Mouse (Mus musculus) kidney, embryonic 14.5 days (tissue): ENCODE data around the gene Lim2. TPM values are rescaled to one million over a fixed set of nuclear protein-coding genes. Genes with fewer than 3 reads are reported as not detected.

Experiments used
- ATAC-seq: fragments of 200-750 bp; cut with Nextera tagmentation; 2 replicates; pipeline ENCODE4 v1.8.0; 2017; ENCODE audit warnings: moderate number of reproducible peaks, mild to moderate bottlenecking, moderate TSS enrichment, moderate library complexity; ENCODE audit not compliant: low FRiP score, low TSS enrichment
- H3K27ac ChIP-seq: fragments of 300-500 bp; sonication (generic); 2 replicates; pipeline ENCODE4 v1.5.1; 2014; ENCODE audit warnings: low read depth, mild to moderate bottlenecking, low read length, moderate library complexity, mixed read lengths
- H3K27me3 ChIP-seq: fragments of 300-500 bp; sonication (generic); 2 replicates; pipeline ENCODE4 v1.6.1; 2014; ENCODE audit warnings: mild to moderate bottlenecking, low read length; ENCODE audit not compliant: control insufficient read depth, insufficient read depth
- H3K36me3 ChIP-seq: fragments of 300-500 bp; sonication (generic); 2 replicates; pipeline ENCODE4 v1.6.1; 2014; ENCODE audit warnings: low read length, mixed read lengths; ENCODE audit not compliant: control insufficient read depth, insufficient read depth
- H3K4me1 ChIP-seq: fragments of 300-500 bp; sonication (generic); 2 replicates; pipeline ENCODE4 v1.6.1; 2014; ENCODE audit warnings: low read length, mixed read lengths; ENCODE audit not compliant: control insufficient read depth, insufficient read depth
- H3K4me2 ChIP-seq: fragments of 300-500 bp; sonication (generic); replicated peaks from 2 replicates; pipeline ENCODE4 v1.6.1; 2014; ENCODE audit warnings: low read depth, mild to moderate bottlenecking, low read length
- H3K4me3 ChIP-seq: fragments of 300-500 bp; sonication (generic); 2 replicates; pipeline ENCODE4 v1.5.1; 2014; ENCODE audit warnings: mild to moderate bottlenecking, low read length
- H3K9ac ChIP-seq: fragments of 300-500 bp; sonication (generic); 2 replicates; pipeline ENCODE4 v1.6.1; 2014; ENCODE audit warnings: low read depth, mild to moderate bottlenecking, low read length, moderate library complexity
- H3K9me3 ChIP-seq: fragments of 300-500 bp; sonication (generic); 2 replicates; pipeline ENCODE4 v1.6.1; 2016; ENCODE audit warnings: low read length; ENCODE audit not compliant: control insufficient read depth
- WGBS: fragments of 180-500 bp; shearing (Covaris S2); extraction: QIAGEN DNeasy Blood & Tissue Kit; methylation state at CpG from one replicate; pipeline ENCODE4 v1.1.7; 2014; 5-methylcytosine and 5-hydroxymethylcytosine counted together
- polyA plus RNA-seq: library from polyadenylated mRNA; unstranded; fragments of >200 nt; fragmentation: Nextera tagmentation; extraction: Ambion mirVana; gene quantifications from 2 replicates; pipeline ENCODE4 v1.2.1, GENCODE M21; 2014

The Lim2 gene
- polyA plus RNA-seq, 1 experiment from 2014 or later: not detected

- no peaks in the 10 kb centered on the region for H3K27me3 ChIP-seq
- H3K27ac ChIP-seq: no peak overlapping the region
- H3K4me3 ChIP-seq: no peak overlapping the region
- H3K4me2 ChIP-seq: no peak overlapping the region
- H3K9ac ChIP-seq: no peak overlapping the region
- no peaks in the 10 kb centered on the region; the same call in 1 of the 2 replicates for H3K4me1 ChIP-seq
- ATAC-seq: no peak
- H3K9me3 ChIP-seq: no peaks in the 10 kb centered on the region; the same call in 1 of the 2 replicates
- H3K36me3 ChIP-seq: no peaks in the 10 kb centered on the region
- WGBS: 81% methylated on average over 10 of the region's 10 CpGs
These were observed 10.2 kb upstream of the Lim2 start for GRCm38 (mm10) chr7:43417298-43417697.

- no peaks in the 10 kb centered on the region for H3K36me3 ChIP-seq
- H3K27ac ChIP-seq: no peak overlapping the region
- no peak overlapping the region for H3K9ac ChIP-seq
- H3K9me3 ChIP-seq: no peaks in the 10 kb centered on the region
- no peak overlapping the region for H3K4me3 ChIP-seq
- H3K4me2 ChIP-seq: peak overlapping the region; percentile 17; the same call in 1 of the 2 replicates
- no peaks in the 10 kb centered on the region for H3K4me1 ChIP-seq
- 18% methylated on average over 11 of the region's 11 CpGs for WGBS
- peak; percentile 94 for ATAC-seq
- no peaks in the 10 kb centered on the region for H3K27me3 ChIP-seq
These were observed 4.4 kb upstream of the Lim2 start for GRCm38 (mm10) chr7:43422995-43423617.

GRCm38 (mm10) chr7:43423991-43424625 is 3.4 kb upstream of the Lim2 start:
- Histone ChIP-seq H3K9ac (no peak overlapping the region), H3K4me1 (no peaks in the 10 kb centered on the region), H3K9me3 (no peaks in the 10 kb centered on the region), H3K36me3 (no peaks in the 10 kb centered on the region), H3K4me2 (no peak overlapping the region), H3K4me3 (no peak overlapping the region), H3K27me3 (no peaks in the 10 kb centered on the region), H3K27ac (no peak overlapping the region)
- WGBS: 61% methylated on average over 3 of the region's 3 CpGs
- ATAC-seq: no peak

DNA sequence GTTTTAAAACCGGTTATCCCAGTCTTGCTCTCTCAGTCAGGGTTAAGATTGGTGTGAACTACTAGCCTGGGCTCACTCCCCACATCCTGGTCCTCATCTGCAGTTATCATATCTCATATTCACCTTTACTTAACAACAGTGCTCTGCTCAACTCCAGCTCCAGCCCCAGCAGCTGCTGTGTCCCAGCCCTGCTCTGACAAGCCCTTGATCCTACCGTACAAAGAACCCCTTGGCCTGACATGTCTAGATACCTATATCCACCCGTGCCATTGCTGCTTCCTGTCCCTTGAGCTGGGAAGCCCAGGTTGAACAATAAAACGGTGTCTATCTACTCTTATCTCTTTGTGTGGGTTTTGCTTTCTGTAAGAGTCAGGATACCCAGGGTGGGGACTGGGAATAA is 2.0 kb downstream of the Lim2 start:
- H3K27me3 ChIP-seq: no peaks in the 10 kb centered on the region
- no peak overlapping the region for H3K27ac ChIP-seq
- no peaks in the 10 kb centered on the region for H3K4me1 ChIP-seq
- H3K36me3 ChIP-seq: no peaks in the 10 kb centered on the region
- H3K9ac ChIP-seq: no peak overlapping the region
- no peak for ATAC-seq
- H3K4me3 ChIP-seq: no peak overlapping the region
- no peaks in the 10 kb centered on the region for H3K9me3 ChIP-seq
- H3K4me2 ChIP-seq: no peak overlapping the region
- 61% methylated on average over 4 of the region's 4 CpGs for WGBS

DNA sequence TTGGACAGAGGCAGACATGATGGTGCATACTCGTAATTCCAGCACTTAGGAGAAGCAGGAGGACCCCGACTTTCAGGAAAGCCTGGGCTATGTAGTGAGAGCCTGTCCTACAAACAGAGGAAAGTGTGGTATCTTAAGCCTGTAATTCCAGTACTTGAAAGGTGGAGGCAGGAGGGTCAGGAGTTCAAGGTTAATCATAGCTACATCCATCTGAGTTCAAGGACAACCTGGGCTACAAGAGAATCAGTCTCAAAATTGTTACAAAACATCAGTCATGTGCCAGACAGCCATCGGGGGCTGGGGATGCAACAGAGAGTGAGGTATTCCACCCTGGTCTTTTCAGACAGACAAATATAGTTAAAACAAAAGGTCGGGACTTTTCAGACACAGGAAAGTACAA is 5.4 kb downstream of the Lim2 start:
- no peak for ATAC-seq
- no peaks in the 10 kb centered on the region for H3K9me3 ChIP-seq
- H3K27me3 ChIP-seq: no peaks in the 10 kb centered on the region
- 73% methylated on average over 4 of the region's 4 CpGs for WGBS
- H3K4me2 ChIP-seq: no peak overlapping the region
- H3K27ac ChIP-seq: no peak overlapping the region
- H3K9ac ChIP-seq: no peak overlapping the region
- H3K4me3 ChIP-seq: no peak overlapping the region
- H3K36me3 ChIP-seq: no peaks in the 10 kb centered on the region
- H3K4me1 ChIP-seq: no peaks in the 10 kb centered on the region

- ATAC-seq: no peak
- no peaks in the 10 kb centered on the region for H3K4me1 ChIP-seq
- no peaks in the 10 kb centered on the region for H3K36me3 ChIP-seq
- H3K4me2 ChIP-seq: no peak overlapping the region
- no peak overlapping the region for H3K4me3 ChIP-seq
- H3K27me3 ChIP-seq: no peaks in the 10 kb centered on the region
- H3K9ac ChIP-seq: no peak overlapping the region
- WGBS: 90% methylated on average over 5 of the region's 5 CpGs
- no peak overlapping the region for H3K27ac ChIP-seq
- H3K9me3 ChIP-seq: no peaks in the 10 kb centered on the region
These were observed 7.2 kb downstream of the Lim2 start for GRCm38 (mm10) chr7:43434676-43435075.

GRCm38 (mm10) chr7:43436341-43437255 is 9.1 kb downstream of the Lim2 start, which contains the start of gene Nkg7:
Gene Nkg7 (plus strand): TSS chr7:43437073.
- Histone ChIP-seq H3K27ac (no peak within 1 kb of the TSS), H3K9me3 (no peaks in the 10 kb centered on the region), H3K36me3 (no peaks in the 10 kb centered on the region), H3K9ac (no peak within 1 kb of the TSS), H3K4me1 (no peaks in the 10 kb centered on the region), H3K4me2 (no peak within 1 kb of the TSS), H3K27me3 (no peaks in the 10 kb centered on the region), H3K4me3 (no peak within 1 kb of the TSS)
- ATAC-seq: no peak
- WGBS: 65% methylated on average over 10 of the region's 10 CpGs

- Histone ChIP-seq H3K4me3 (no peak overlapping the region), H3K4me1 (0 out of 2 replicates have a peak, but pooled peaks cover 5% of the 10 kb centered on the region), H3K27me3 (no peaks in the 10 kb centered on the region), H3K9me3 (no peaks in the 10 kb centered on the region), H3K36me3 (no peaks in the 10 kb centered on the region), H3K27ac (no peak overlapping the region), H3K9ac (no peak overlapping the region), H3K4me2 (no peak overlapping the region)
- WGBS: 86% methylated on average over 4 of the region's 4 CpGs
- no peak for ATAC-seq
These were observed 11.1 kb downstream of the Lim2 start for GRCm38 (mm10) chr7:43438611-43439010.
